Mouse (Mus musculus) layer of hippocampus, postnatal 36 days (tissue): ENCODE measurements around the gene Gm4307. TPM values are rescaled to one million over a fixed set of nuclear protein-coding genes. Genes with fewer than 3 reads are reported as not detected.
"Not testable (repeated sequence)": the region's sequence is repeated elsewhere in the genome, so short reads cannot be mapped to it uniquely, and the experiment has no call there.

Experiments used
- DNase-seq, 2 experiments: peaks; one replicate each; pipeline ENCODE4 v3.0.0; 2022
- total RNA-seq, 2 experiments: library from RNA; stranded (reverse); gene quantifications; 2 replicates each; pipeline ENCODE4 v1.2.3; 2021

The Gm4307 gene
- not detected for total RNA-seq

- not testable (repeated sequence) for DNase-seq
Observed at GRCm38 (mm10) chr10:100361038-100361437, at the start of gene Gm4307. TSS of gene Gm4307 (plus strand) at chr10:100361338.

- not testable (repeated sequence) for DNase-seq
Observed at GRCm38 (mm10) chr10:100335376-100335775, 25.8 kb upstream of the Gm4307 start, which contains the start of gene Gm4301. TSS of gene Gm4301 (plus strand) at chr10:100335676.

GRCm38 (mm10) chr10:100340536-100340935 is 20.6 kb upstream of the Gm4307 start, which contains the start of gene Gm4302:
TSS of gene Gm4302 (plus strand) at chr10:100340836.
- not testable (repeated sequence) for DNase-seq

DNA sequence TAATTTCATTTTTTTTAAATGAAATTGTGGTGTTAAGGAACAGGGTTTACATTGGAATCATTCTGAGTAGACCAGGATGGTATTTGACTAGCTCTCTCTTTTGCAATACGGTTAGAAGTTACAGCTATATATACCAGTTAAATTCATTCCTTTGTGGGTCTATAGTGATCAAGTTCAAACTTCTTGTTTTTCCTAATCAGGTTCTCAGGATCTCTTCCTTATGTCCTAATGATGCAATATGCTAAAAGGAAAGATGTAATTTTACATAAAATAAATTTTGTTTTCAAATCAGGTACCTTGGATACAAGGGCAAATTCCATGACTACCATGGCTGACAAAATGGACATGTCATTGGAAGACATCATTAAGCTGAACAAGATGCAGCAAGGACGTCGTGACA is 15.5 kb upstream of the Gm4307 start, which contains the start of gene Gm4303:
Gene Gm4303 (plus strand): TSS at position 301 of the 400 bp plus-strand sequence.
- DNase-seq = not testable (repeated sequence)

DNA sequence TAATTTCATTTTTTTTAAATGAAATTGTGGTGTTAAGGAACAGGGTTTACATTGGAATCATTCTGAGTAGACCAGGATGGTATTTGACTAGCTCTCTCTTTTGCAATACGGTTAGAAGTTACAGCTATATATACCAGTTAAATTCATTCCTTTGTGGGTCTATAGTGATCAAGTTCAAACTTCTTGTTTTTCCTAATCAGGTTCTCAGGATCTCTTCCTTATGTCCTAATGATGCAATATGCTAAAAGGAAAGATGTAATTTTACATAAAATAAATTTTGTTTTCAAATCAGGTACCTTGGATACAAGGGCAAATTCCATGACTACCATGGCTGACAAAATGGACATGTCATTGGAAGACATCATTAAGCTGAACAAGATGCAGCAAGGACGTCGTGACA is 10.3 kb upstream of the Gm4307 start, which contains the start of gene Gm4305:
Gene Gm4305 (plus strand): TSS at position 301 of the 400 bp plus-strand sequence.
- not testable (repeated sequence) for DNase-seq

DNA sequence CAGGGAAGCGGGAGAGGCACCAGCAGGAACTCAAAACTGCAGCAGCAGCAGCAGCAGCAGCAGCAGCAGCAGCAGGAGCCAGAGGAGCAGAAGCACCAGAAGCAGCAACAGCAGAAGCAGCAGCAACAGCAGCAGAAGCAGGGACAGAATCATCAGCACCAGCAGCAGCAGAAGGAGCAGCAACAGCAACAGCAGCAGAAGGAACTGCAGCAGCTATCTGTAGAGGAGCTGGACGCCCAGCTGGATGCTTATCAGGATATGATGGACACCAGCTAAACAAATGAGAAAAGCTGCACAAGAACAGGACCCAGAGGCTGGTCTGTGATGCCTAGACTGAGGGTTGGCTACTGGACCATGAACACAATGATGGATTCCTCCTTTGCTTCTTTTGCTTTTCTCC is 4.3 kb upstream of the Gm4307 start:
- not testable (repeated sequence) for DNase-seq

- DNase-seq = not testable (repeated sequence)
Observed at GRCm38 (mm10) chr10:100382460-100382859, 21.3 kb downstream of the Gm4307 start, which contains the start of gene Gm4312. TSS of gene Gm4312 (minus strand) at chr10:100382560.

DNA sequence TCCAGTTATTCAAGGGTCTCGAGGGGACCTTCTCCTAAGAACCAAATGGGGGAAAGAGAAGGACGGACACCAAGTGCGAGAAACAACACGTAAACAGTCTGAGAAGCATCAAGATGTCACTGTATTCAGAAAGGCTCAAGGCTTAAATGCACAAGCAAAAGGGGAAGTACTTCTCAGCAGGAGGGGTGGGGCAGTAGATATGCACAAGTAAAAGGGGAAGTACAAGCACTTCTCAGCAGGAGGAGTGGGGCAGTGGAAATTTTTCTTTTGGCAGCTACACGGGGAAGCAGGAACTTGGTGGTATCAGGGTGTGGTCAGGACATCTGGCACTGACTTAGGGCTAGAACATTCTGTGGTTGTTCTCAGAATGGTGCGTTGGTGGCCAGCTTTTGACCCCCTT is 41.2 kb downstream of the Gm4307 start:
- DNase-seq = not testable (repeated sequence)

Other genes starting within 250 kb of the Gm4307 start
- not detected for gene Gm4301, start 25.7 kb upstream of the Gm4307 start, total RNA-seq
- not detected for gene Gm4302, start 20.5 kb upstream of the Gm4307 start, total RNA-seq
- gene Gm4303, start 15.4 kb upstream of the Gm4307 start, total RNA-seq = not detected
- gene Gm4305, start 10.2 kb upstream of the Gm4307 start, total RNA-seq = not detected
- not detected for gene Gm4312, start 21.2 kb downstream of the Gm4307 start, total RNA-seq
- gene Tmtc3, start 126.0 kb downstream of the Gm4307 start, total RNA-seq = 10 to 100 TPM; 12.7 to 14.4 TPM
- gene Cep290, start 126.2 kb downstream of the Gm4307 start, total RNA-seq = 10 to 100 TPM; 12.5 to 14.0 TPM
- 10 to 100 TPM; 26.2 to 32.2 TPM for gene 4930430F08Rik, start 229.1 kb downstream of the Gm4307 start, total RNA-seq
- not detected for gene 1700017N19Rik, start 229.1 kb downstream of the Gm4307 start, total RNA-seq